Mouse (Mus musculus): ENCODE measurements around the gene Larp7. TPM values are rescaled to one million over a fixed set of nuclear protein-coding genes. Genes with fewer than 3 reads are reported as not detected.

Larp7 gene
- polyA plus RNA-seq, 1 experiment from 2014 or later = 86.4 TPM

GRCm38 (mm10) chr3:127527465-127528034, 25.6 kb downstream of the Larp7 start:
- Histone ChIP-seq H3K9ac (ENCODE audit: low read length) (no peak overlapping the region), H3K9me3 (ENCODE audit: control insufficient read depth, low read length) (no peaks in the 10 kb centered on the region), H3K4me1 (ENCODE audit: control insufficient read depth, insufficient read depth, low read length) (no peaks in the 10 kb centered on the region), H3K27me3 (ENCODE audit: control insufficient read depth, insufficient read depth, low read length) (no peaks in the 10 kb centered on the region), H3K4me2 (ENCODE audit: low read depth, severe bottlenecking) (no peak overlapping the region), H3K4me3 (ENCODE audit: low read depth, low read length) (no peak overlapping the region), H3K27ac (replicated peaks; ENCODE audit: low read depth, low read length) (no peak overlapping the region), H3K36me3 (ENCODE audit: control insufficient read depth, insufficient read depth, low read length) (no peaks in the 10 kb centered on the region)
- ATAC-seq (ENCODE audit: insufficient number of reproducible peaks, low FRiP score, low TSS enrichment, low read depth) (no peak), DNase-seq (ENCODE audit: low spot score) (no peak)
- WGBS = 79% methylated on average over 5 of the region's 5 CpGs

GRCm38 (mm10) chr3:127525188-127525819, 27.8 kb downstream of the Larp7 start:
- Histone ChIP-seq H3K9ac (ENCODE audit: low read length) (no peak overlapping the region), H3K4me1 (ENCODE audit: control insufficient read depth, insufficient read depth, low read length) (no peaks in the 10 kb centered on the region), H3K4me3 (ENCODE audit: low read depth, low read length) (no peak overlapping the region), H3K36me3 (ENCODE audit: control insufficient read depth, insufficient read depth, low read length) (no peaks in the 10 kb centered on the region), H3K27ac (replicated peaks; ENCODE audit: low read depth, low read length) (no peak overlapping the region), H3K27me3 (ENCODE audit: control insufficient read depth, insufficient read depth, low read length) (no peaks in the 10 kb centered on the region), H3K9me3 (ENCODE audit: control insufficient read depth, low read length) (no peaks in the 10 kb centered on the region), H3K4me2 (ENCODE audit: low read depth, severe bottlenecking) (no peak overlapping the region)
- 84% methylated on average over 8 of the region's 8 CpGs for WGBS
- DNase-seq (ENCODE audit: low spot score) (no peak), ATAC-seq (ENCODE audit: insufficient number of reproducible peaks, low FRiP score, low TSS enrichment, low read depth) (no peak)

GRCm38 (mm10) chr3:127521156-127521555, 32.0 kb downstream of the Larp7 start:
- 74% methylated on average over 10 of the region's 10 CpGs for WGBS
- H3K9ac ChIP-seq (ENCODE audit: low read length) = no peak overlapping the region
- no peak overlapping the region for H3K4me2 ChIP-seq (ENCODE audit: low read depth, severe bottlenecking)
- no peak overlapping the region for H3K4me3 ChIP-seq (ENCODE audit: low read depth, low read length)
- DNase-seq (ENCODE audit: low spot score) = no peak
- no peaks in the 10 kb centered on the region for H3K36me3 ChIP-seq (ENCODE audit: control insufficient read depth, insufficient read depth, low read length)
- H3K4me1 ChIP-seq (ENCODE audit: control insufficient read depth, insufficient read depth, low read length) = no peaks in the 10 kb centered on the region
- no peaks in the 10 kb centered on the region for H3K27me3 ChIP-seq (ENCODE audit: control insufficient read depth, insufficient read depth, low read length)
- H3K27ac ChIP-seq (replicated peaks; ENCODE audit: low read depth, low read length) = no peak overlapping the region
- H3K9me3 ChIP-seq (ENCODE audit: control insufficient read depth, low read length) = no peaks in the 10 kb centered on the region
- ATAC-seq (ENCODE audit: insufficient number of reproducible peaks, low FRiP score, low TSS enrichment, low read depth) = no peak

GRCm38 (mm10) chr3:127520300-127520699, 32.8 kb downstream of the Larp7 start:
- H3K9ac ChIP-seq (ENCODE audit: low read length) = no peak overlapping the region
- DNase-seq (ENCODE audit: low spot score) = no peak
- no peaks in the 10 kb centered on the region for H3K27me3 ChIP-seq (ENCODE audit: control insufficient read depth, insufficient read depth, low read length)
- ATAC-seq (ENCODE audit: insufficient number of reproducible peaks, low FRiP score, low TSS enrichment, low read depth) = no peak
- H3K36me3 ChIP-seq (ENCODE audit: control insufficient read depth, insufficient read depth, low read length) = no peaks in the 10 kb centered on the region
- H3K9me3 ChIP-seq (ENCODE audit: control insufficient read depth, low read length) = no peaks in the 10 kb centered on the region
- no peak overlapping the region for H3K4me3 ChIP-seq (ENCODE audit: low read depth, low read length)
- 86% methylated on average over 6 of the region's 6 CpGs for WGBS
- H3K4me2 ChIP-seq (ENCODE audit: low read depth, severe bottlenecking) = no peak overlapping the region
- H3K27ac ChIP-seq (replicated peaks; ENCODE audit: low read depth, low read length) = no peak overlapping the region
- H3K4me1 ChIP-seq (ENCODE audit: control insufficient read depth, insufficient read depth, low read length) = no peaks in the 10 kb centered on the region

GRCm38 (mm10) chr3:127515251-127515650, 37.9 kb downstream of the Larp7 start:
- no peak for DNase-seq (ENCODE audit: low spot score)
- no peaks in the 10 kb centered on the region for H3K9me3 ChIP-seq (ENCODE audit: control insufficient read depth, low read length)
- no peaks in the 10 kb centered on the region for H3K4me1 ChIP-seq (ENCODE audit: control insufficient read depth, insufficient read depth, low read length)
- H3K36me3 ChIP-seq (ENCODE audit: control insufficient read depth, insufficient read depth, low read length) = no peaks in the 10 kb centered on the region
- H3K27me3 ChIP-seq (ENCODE audit: control insufficient read depth, insufficient read depth, low read length) = no peaks in the 10 kb centered on the region
- WGBS = 91% methylated on average over 1 of the region's 1 CpGs
- H3K9ac ChIP-seq (ENCODE audit: low read length) = no peak overlapping the region
- no peak overlapping the region for H3K27ac ChIP-seq (replicated peaks; ENCODE audit: low read depth, low read length)
- ATAC-seq (ENCODE audit: insufficient number of reproducible peaks, low FRiP score, low TSS enrichment, low read depth) = no peak
- no peak overlapping the region for H3K4me2 ChIP-seq (ENCODE audit: low read depth, severe bottlenecking)
- H3K4me3 ChIP-seq (ENCODE audit: low read depth, low read length) = no peak overlapping the region

- 69% methylated on average over 2 of the region's 2 CpGs for WGBS
- Histone ChIP-seq H3K4me1 (ENCODE audit: control insufficient read depth, insufficient read depth, low read length) (no peaks in the 10 kb centered on the region), H3K9ac (ENCODE audit: low read length) (no peak overlapping the region), H3K9me3 (ENCODE audit: control insufficient read depth, low read length) (no peaks in the 10 kb centered on the region), H3K27me3 (ENCODE audit: control insufficient read depth, insufficient read depth, low read length) (no peaks in the 10 kb centered on the region), H3K27ac (replicated peaks; ENCODE audit: low read depth, low read length) (no peak overlapping the region), H3K4me2 (ENCODE audit: low read depth, severe bottlenecking) (no peak overlapping the region), H3K36me3 (ENCODE audit: control insufficient read depth, insufficient read depth, low read length) (no peaks in the 10 kb centered on the region), H3K4me3 (ENCODE audit: low read depth, low read length) (no peak overlapping the region)
- DNase-seq (ENCODE audit: low spot score) (no peak), ATAC-seq (ENCODE audit: insufficient number of reproducible peaks, low FRiP score, low TSS enrichment, low read depth) (no peak)
Measured at GRCm38 (mm10) chr3:127513699-127514098, 39.5 kb downstream of the Larp7 start.

- H3K4me2 ChIP-seq (ENCODE audit: low read depth, severe bottlenecking) = no peak overlapping the region
- no peaks in the 10 kb centered on the region for H3K4me1 ChIP-seq (ENCODE audit: control insufficient read depth, insufficient read depth, low read length)
- no peak overlapping the region for H3K27ac ChIP-seq (replicated peaks; ENCODE audit: low read depth, low read length)
- no peaks in the 10 kb centered on the region for H3K36me3 ChIP-seq (ENCODE audit: control insufficient read depth, insufficient read depth, low read length)
- no peaks in the 10 kb centered on the region for H3K9me3 ChIP-seq (ENCODE audit: control insufficient read depth, low read length)
- 72% methylated on average over 15 of the region's 15 CpGs for WGBS
- no peak for DNase-seq (ENCODE audit: low spot score)
- no peaks in the 10 kb centered on the region for H3K27me3 ChIP-seq (ENCODE audit: control insufficient read depth, insufficient read depth, low read length)
- no peak overlapping the region for H3K9ac ChIP-seq (ENCODE audit: low read length)
- no peak overlapping the region for H3K4me3 ChIP-seq (ENCODE audit: low read depth, low read length)
- ATAC-seq (ENCODE audit: insufficient number of reproducible peaks, low FRiP score, low TSS enrichment, low read depth) = no peak
Measured at GRCm38 (mm10) chr3:127512794-127513335, 40.3 kb downstream of the Larp7 start.

GRCm38 (mm10) chr3:127511786-127512746, 41.1 kb downstream of the Larp7 start:
- Histone ChIP-seq H3K36me3 (ENCODE audit: control insufficient read depth, insufficient read depth, low read length) (no peaks in the 10 kb centered on the region), H3K4me1 (ENCODE audit: control insufficient read depth, insufficient read depth, low read length) (no peaks in the 10 kb centered on the region), H3K27me3 (ENCODE audit: control insufficient read depth, insufficient read depth, low read length) (no peaks in the 10 kb centered on the region), H3K27ac (replicated peaks; ENCODE audit: low read depth, low read length) (no peak overlapping the region), H3K4me3 (ENCODE audit: low read depth, low read length) (no peak overlapping the region), H3K9me3 (ENCODE audit: control insufficient read depth, low read length) (no peaks in the 10 kb centered on the region), H3K9ac (ENCODE audit: low read length) (no peak overlapping the region), H3K4me2 (ENCODE audit: low read depth, severe bottlenecking) (no peak overlapping the region)
- ATAC-seq (ENCODE audit: insufficient number of reproducible peaks, low FRiP score, low TSS enrichment, low read depth) (no peak), DNase-seq (ENCODE audit: low spot score) (no peak)
- 79% methylated on average over 12 of the region's 12 CpGs for WGBS

Data from limb, embryonic 11.5 days (tissue).